Mouse (Mus musculus) adipose tissue, adult 10 weeks (tissue): Measurements from ENCODE around the gene Meis2. TPM values are rescaled to one million over a fixed set of nuclear protein-coding genes. Genes with fewer than 3 reads are reported as not detected.

Source experiments
- polyA plus RNA-seq: library from polyadenylated mRNA; stranded (reverse); fragments of 350-450 nt; fragmentation: Illumina TruSeq; extraction: RNeasy Lipid Tissue Mini Kit (QIAGEN cat#74804); gene quantifications from one replicate; pipeline ENCODE4 v1.2.3, GENCODE M21; 2014; ENCODE audit warnings: low read depth, low replicate concordance

Gene Meis2
- 8.9 TPM for polyA plus RNA-seq

GRCm38 (mm10) chr2:116065570-116066005 is at the start of gene Meis2:
TSS of gene Meis2 (minus strand) at chr2:116065839.

